Mouse (Mus musculus) ES-E14 (cell line): ENCODE measurements at regions not wholly inside any gene's neighbourhood (a gene's known extent, or its start where the extent isn't known, plus 50 kb on each side); places are given as distances from the start of the nearest gene placed in this dataset.

ENCODE experiments used
- HCFC1 ChIP-seq: IDR thresholded peaks from 2 replicates; pipeline ENCODE4 v1.6.1; 2012; ENCODE audit warnings: low read length, inconsistent platforms, borderline replicate concordance; ENCODE audit not compliant: insufficient read depth
- MAFK ChIP-seq: IDR thresholded peaks from 2 replicates; pipeline ENCODE4 v1.6.1; 2014; ENCODE audit warnings: mild to moderate bottlenecking, low read depth, low read length, inconsistent platforms; ENCODE audit not compliant: insufficient read depth
- ZNF384 ChIP-seq: IDR thresholded peaks from 2 replicates; pipeline ENCODE4 v1.6.1; 2012; ENCODE audit warnings: low read depth, low read length, inconsistent platforms

- TF ChIP-seq MAFK (peak; percentile 69; the same call in 1 of the 2 replicates), HCFC1 (no peak), ZNF384 (no peak)
Measured at GRCm38 (mm10) chr8:98756596-98756995, 659.7 kb downstream of the Cdh8 start.
